Mouse (Mus musculus) mesoderm, embryonic 11.5 days (tissue): ENCODE results near the gene Saxo1.

ENCODE experiments used
- DNase-seq: peaks from one replicate; pipeline ENCODE4 v3.0.0-alpha.2; 2012; ENCODE audit warnings: low read depth, low spot score

Saxo1 gene

DNA sequence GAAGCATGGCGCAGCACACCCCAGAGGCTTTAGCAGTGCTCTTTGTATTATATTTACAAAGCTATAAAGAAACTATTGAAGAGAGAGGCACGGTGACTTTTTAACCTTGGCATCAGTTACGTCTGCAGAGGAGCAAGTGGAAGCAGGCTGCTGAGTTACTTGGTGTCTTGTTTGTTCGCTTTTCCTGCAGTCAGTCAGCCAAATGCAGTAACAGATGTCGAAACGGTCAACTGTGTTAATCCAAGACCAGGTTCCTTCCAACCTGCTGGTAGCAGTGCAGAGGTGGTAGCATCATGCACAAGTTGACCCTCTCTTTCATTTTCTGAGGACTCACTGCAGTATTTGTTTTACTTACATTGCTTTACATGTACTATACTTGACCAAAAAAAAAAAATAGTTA lies 135.5 kb downstream of the Saxo1 start:
- DNase-seq = no peak

DNA sequence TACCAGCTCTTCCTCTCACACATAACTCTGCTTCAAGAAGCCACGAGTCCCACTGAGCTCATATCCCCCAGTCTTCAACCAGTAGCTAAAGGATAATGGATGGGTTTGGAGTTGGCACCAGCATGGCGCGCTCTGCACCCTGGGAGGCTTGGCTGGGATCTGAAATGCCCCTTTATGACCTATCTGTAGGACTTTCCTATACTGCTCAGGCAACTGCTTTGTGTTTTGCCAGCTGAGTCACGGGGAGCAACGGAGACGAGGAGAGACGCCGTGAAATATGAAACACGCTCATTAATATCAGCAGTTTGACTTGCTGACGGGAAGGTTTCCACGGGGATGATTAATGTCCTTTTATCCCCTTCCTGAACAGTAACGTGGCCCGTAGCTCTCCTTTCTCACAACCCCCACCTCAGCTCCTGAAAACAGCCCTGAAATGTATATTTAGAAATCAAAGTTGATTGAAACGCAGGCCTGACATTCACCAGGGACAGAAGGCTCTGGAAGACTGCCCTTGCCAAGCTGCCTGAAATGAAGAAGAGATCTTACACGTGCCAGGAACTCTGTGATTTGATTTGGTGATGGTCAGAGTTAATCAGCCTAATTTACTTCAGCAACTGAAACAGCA lies 141.6 kb downstream of the Saxo1 start:
- DNase-seq = peak; percentile 35

DNA sequence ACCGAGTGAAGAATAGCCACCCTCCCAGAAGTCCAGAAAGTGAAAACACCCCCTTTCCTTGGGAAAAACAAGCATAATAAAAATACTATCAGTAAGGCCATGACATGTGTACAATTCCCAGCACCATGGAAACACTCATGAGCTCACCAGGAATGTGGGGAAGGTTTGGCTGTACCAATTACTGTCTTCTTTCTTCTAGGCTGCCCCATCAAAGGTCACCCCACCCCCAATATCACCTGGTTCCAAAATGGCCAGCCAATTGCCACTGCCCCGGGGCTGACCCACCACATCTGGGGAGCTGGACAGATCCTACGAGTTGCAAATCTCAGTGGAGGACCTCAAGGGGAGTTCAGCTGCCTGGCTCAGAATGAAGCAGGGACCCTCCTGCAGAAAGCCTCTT lies 144.7 kb downstream of the Saxo1 start:
- DNase-seq = peak; percentile 58

DNA sequence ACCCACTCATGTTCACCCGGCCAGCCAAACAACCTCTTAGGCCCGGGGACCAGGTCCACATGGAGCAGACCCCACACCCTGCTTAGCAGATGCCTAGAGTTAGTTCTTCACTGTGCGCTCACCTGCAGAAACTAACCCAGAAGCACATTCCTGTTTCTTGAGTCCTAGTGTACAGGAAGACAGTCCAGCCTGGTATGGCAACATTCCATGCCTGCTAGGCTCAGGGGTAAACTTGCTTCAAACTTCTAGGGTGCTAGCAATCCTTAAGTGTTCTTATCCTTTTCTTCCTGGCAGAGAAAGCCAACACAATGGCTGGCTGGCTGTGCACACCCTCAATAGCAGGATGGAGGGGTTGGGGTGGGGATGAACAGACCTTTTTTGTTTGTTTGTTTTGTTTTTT lies 147.2 kb downstream of the Saxo1 start:
- DNase-seq = no peak

DNA sequence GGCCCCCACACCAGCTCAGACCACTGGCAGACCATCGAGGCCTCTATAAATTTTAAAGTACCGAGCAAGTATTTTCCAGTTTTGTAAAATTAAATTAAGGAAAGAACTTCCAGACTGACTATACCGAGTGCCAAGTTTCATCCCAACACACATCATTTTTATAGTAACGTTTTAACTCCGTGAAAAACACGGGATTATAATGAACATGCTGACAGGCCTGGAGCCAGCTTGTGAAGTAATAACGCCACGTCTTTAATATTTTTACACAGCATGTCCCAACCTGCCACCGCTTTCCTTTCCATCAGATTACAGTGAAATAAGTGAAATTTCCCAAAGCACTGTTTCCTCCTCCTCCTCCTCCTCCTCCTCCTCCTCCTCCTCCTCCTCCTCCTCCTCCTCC lies 149.7 kb downstream of the Saxo1 start:
- DNase-seq = no peak

DNA sequence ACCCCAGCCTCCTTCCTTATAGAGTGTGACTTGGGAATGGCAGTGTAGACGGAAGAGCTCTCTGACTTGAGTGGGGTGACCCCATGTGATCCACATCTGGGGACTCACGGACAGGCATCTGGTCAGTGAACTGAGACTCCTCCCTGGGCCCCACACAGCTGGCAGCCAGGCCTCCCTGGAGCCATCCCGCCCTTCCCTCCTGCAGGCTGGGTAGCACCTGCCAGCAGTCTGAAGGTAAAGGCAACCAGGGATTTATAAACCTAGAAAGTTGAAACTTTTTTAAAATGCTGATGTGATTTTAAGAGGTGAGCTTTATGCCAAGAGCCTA lies 151.0 kb downstream of the Saxo1 start:
- DNase-seq = peak; percentile 29

DNA sequence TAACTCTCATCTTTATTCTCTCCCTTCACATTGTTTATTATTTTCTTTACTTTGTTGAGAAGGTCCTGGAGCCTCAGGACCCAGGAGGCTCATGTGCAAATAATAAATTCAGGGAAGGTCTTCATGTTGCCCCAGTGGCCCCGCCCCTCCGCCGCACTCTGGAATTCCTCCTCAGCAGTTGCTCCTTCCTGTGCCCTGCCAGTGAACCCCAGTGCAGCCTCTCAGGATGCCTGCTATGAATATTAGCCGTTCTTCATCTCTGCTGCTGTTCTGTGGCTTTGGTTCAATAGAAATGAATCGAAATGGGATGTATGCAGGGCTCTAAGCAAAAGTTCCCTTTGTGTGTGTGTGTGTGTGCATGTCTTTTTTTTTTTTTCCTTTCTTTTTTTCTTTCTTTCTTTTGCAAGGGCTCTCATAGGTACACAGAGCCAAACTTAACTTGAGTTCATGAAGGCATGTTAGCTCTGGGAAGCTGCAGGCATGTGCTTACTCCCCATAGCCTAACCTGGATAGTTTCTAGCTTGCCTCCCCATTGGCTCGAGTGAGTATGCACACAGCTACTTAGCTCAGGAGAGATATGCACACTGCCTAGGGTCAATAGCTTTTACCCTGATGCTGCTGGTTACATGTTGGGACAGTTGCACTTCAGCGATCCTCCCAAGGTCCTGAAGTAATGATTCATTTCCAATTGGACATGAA lies 151.5 kb downstream of the Saxo1 start:
- peak; percentile 66 for DNase-seq

DNA sequence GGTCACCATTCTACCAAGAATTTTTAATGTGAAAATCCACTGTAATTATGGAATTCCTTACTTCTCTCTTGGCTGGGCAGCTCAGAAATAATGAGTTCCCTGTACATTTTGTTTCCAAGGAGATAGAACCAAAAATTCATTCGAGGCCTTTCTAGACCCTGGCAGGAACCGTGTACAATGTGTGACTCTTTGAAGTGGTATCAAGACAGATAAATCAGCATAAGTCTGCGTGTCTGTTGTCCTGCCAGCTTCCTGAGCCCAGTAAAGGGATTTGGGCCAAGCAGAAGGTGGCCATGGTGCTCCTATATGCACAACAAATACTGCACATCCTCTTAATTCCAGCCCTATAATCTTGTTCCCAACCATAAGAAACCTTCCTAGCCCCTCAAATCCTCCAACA lies 157.0 kb downstream of the Saxo1 start:
- no peak for DNase-seq

DNA sequence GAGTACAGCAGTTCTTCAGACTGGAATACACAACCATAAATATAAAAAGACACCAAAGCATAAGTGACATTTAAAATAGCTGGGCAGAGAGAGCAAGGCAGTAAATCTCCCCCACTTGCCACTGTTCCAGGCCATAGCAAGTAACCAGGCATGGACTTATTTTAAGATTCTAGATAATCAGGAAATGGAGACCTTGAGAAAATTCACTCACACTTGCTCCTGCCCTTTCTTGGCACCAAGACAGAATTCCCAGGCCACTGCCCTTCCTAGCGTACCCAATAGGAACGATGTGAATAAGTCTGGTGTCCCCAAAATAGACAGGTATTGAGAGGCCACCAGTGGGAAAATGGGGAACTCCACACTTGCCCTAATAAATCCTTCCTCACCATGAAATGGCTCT lies 160.7 kb downstream of the Saxo1 start:
- no peak for DNase-seq

DNA sequence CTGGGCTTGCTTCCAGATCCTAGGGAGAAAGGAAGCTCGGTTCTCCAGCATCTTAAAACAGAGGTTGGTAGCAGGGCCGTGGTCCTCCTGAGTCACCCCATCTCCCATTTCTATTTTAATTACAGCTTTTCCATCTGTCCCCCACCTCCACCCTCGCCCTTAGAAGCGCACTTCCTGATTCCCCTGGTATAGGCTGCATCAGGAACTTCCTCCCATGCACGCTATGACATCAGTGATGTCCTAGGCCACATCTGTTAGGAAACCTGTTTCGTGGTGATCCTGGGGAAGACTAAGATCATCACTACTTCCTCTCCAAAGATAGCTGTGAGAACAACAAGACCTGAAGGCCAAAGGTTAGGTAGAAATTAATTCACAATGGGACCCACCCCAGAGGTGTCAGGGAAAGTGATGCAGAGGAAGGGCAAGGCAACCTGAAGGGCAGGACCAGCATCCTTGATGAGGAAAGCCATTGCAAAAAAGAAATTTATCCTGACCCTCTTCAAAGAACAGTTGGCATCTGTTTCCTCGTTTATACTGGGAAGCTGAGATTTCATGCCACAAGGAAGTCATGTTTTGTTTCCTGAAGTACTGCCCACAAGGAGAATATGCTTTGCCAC lies 161.3 kb downstream of the Saxo1 start:
- DNase-seq = no peak

DNA sequence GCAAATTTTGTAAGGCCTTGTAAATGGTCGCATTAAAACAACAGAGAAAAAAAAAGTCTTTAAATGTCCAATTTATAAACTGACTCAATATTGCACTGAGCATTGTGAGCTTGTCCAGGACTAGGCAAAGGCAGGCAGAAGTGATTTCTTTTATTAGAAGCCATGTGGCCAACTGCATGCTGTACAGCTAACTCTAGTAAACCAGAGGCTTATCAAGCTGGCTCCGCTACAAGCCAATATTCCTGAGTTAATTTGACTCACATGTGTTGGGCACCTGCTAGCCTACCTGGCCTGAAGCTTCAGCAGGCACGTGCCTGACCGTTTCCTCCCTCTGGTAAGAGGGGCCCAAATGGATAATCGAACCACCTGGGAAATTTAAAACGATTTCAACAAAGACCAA lies 162.5 kb downstream of the Saxo1 start:
- DNase-seq = no peak
